Mouse (Mus musculus) forebrain, embryonic 15.5 days (tissue): ENCODE data around the gene Fam187b. TPM values are rescaled to one million over a fixed set of nuclear protein-coding genes. Genes with fewer than 3 reads are reported as not detected.
"Not testable (repeated sequence)": the region's sequence is repeated elsewhere in the genome, so short reads cannot be mapped to it uniquely, and the experiment has no call there.

Experiments
- ATAC-seq: fragments of 200-750 bp; cut with Nextera tagmentation; replicated peaks from 2 replicates; pipeline ENCODE4 v1.8.0; 2017; ENCODE audit warnings: mild to moderate bottlenecking, moderate TSS enrichment, moderate library complexity
- H3K27ac ChIP-seq: fragments of 300-500 bp; sonication (generic); replicated peaks from 2 replicates; pipeline ENCODE4 v1.5.1; 2015; ENCODE audit warnings: mild to moderate bottlenecking, inconsistent platforms
- H3K27me3 ChIP-seq: fragments of 300-500 bp; sonication (generic); 2 replicates; pipeline ENCODE4 v1.6.1; 2015; ENCODE audit warnings: inconsistent platforms
- H3K36me3 ChIP-seq: fragments of 300-500 bp; sonication (generic); 2 replicates; pipeline ENCODE4 v1.6.1; 2015; ENCODE audit warnings: mild to moderate bottlenecking, inconsistent platforms
- H3K4me1 ChIP-seq: fragments of 300-500 bp; sonication (generic); 2 replicates; pipeline ENCODE4 v1.6.1; 2015; ENCODE audit warnings: inconsistent platforms
- H3K4me2 ChIP-seq: fragments of 300-500 bp; sonication (generic); replicated peaks from 2 replicates; pipeline ENCODE4 v1.6.1; 2015; ENCODE audit warnings: mild to moderate bottlenecking, inconsistent platforms
- H3K4me3 ChIP-seq: fragments of 300-500 bp; sonication (generic); 2 replicates; pipeline ENCODE4 v1.5.1; 2015; ENCODE audit warnings: mild to moderate bottlenecking, inconsistent platforms
- H3K9ac ChIP-seq: fragments of 300-500 bp; sonication (generic); replicated peaks from 2 replicates; pipeline ENCODE4 v1.6.1; 2015; ENCODE audit warnings: mild to moderate bottlenecking, inconsistent platforms
- H3K9me3 ChIP-seq: fragments of 300-500 bp; sonication (generic); 2 replicates; pipeline ENCODE4 v1.6.1; 2016; ENCODE audit warnings: inconsistent platforms
- WGBS: fragments of 180-500 bp; shearing (Covaris S2); methylation state at CpG from one replicate; pipeline ENCODE4 v1.1.7; 2015; ENCODE audit warnings: mixed read lengths; 5-methylcytosine and 5-hydroxymethylcytosine counted together
- polyA plus RNA-seq: library from polyadenylated mRNA; unstranded; fragments of >200 nt; fragmentation: Nextera tagmentation; extraction: Ambion mirVana; gene quantifications from 2 replicates; pipeline ENCODE4 v1.2.1, GENCODE M21; 2015

Fam187b gene
- polyA plus RNA-seq = 0.34 and 0.62 TPM in 2 replicates

DNA sequence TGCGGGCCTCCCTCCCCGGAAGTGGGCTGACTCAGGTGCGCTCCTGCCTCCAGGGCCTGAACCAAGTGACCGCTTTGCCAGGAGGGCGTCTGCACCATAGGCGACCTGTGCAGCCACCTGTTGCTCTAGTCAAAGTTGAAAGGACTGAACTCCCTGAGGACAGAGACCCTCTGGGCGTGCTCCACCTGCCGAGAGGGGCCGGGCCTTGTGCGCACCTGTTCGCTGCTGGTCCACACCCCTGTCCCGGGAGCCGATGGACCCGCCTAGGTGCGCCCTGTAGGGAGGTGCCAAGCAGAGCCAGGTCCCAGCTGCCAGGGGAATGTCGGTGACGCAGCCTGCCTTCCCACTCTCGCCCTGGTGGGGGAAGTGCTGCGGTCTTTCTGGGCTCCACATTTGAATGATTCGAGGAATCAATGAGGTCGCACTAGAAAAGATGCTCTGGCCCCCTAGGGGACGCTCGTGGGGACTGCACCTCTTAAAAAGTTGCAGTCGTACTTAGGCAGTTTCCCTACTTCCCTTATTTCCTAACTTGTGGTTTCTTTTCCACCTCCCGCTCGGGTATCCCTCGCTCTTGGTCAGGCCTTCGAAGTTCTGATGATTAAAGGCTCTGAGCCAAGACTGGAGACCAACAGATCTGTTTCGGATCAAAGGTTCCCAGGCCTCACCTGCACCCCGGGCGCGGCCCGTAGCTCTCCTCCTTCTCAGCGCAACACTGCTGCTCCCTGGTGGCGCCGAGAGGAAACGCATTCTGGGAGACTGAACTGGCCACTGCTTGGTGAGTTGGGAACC, at the start of gene Fam187b:
Gene Fam187b, plus strand, starts transcription at position 290 of the 789 bp plus-strand sequence.
- Histone ChIP-seq H3K36me3 (no peaks in the 10 kb centered on the region), H3K27me3 (peaks cover 11% of the 10 kb centered on the region), H3K4me3 (peak within 1 kb of the TSS; percentile 38), H3K27ac (no peak within 1 kb of the TSS), H3K9me3 (no peaks in the 10 kb centered on the region), H3K4me1 (peaks cover 14% of the 10 kb centered on the region), H3K4me2 (peak within 1 kb of the TSS; percentile 63), H3K9ac (peak within 1 kb of the TSS; percentile 33)
- peak; percentile 83 for ATAC-seq
- WGBS = under 1% methylated on average over 37 of the region's 37 CpGs

GRCm38 (mm10) chr7:30924071-30924470, 49.5 kb upstream of the Fam187b start:
- H3K4me3 ChIP-seq = no peak overlapping the region
- no peaks in the 10 kb centered on the region for H3K27me3 ChIP-seq
- no peak for ATAC-seq
- H3K4me1 ChIP-seq = no peaks in the 10 kb centered on the region
- H3K27ac ChIP-seq = no peak overlapping the region
- no peak overlapping the region for H3K4me2 ChIP-seq
- no peaks in the 10 kb centered on the region for H3K36me3 ChIP-seq
- H3K9ac ChIP-seq = no peak overlapping the region
- H3K9me3 ChIP-seq = no peaks in the 10 kb centered on the region
- 73% methylated on average over 3 of the region's 3 CpGs for WGBS

DNA sequence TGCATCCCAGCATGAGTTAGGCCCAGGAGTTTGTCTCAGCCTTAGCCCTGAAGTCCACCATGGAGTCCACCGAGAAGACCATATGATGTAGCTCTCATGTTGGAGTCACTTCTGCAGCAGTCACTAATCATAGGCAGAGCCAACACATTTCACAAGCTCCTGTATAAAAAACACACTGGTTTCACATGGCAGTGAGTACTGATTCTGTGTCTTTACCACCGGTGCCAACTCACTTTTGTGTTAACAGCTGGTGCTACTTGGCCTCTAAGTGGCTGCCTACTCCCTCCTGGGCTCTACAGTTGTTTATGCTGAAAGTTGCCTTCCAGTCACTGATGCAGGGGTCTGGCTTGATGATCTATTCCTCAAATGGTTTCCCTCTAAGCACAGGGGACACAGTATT, 49.0 kb upstream of the Fam187b start, which contains the start of gene Hamp2:
Gene Hamp2, minus strand, starts transcription at position 101 of the 400 bp plus-strand sequence.
- not testable (repeated sequence) for H3K9ac ChIP-seq, H3K9me3 ChIP-seq, H3K36me3 ChIP-seq, H3K4me1 ChIP-seq, H3K27ac ChIP-seq, H3K4me2 ChIP-seq, ATAC-seq, H3K4me3 ChIP-seq, H3K27me3 ChIP-seq
- WGBS = 76% methylated on average over 2 of the region's 2 CpGs

- H3K4me3 ChIP-seq, H3K9me3 ChIP-seq, H3K4me2 ChIP-seq, H3K9ac ChIP-seq, H3K36me3 ChIP-seq, H3K27me3 ChIP-seq, H3K27ac ChIP-seq, H3K4me1 ChIP-seq, ATAC-seq: not testable (repeated sequence)
- 77% methylated on average over 6 of the region's 6 CpGs for WGBS
Observed at GRCm38 (mm10) chr7:30935422-30936099, 38.0 kb upstream of the Fam187b start.

GRCm38 (mm10) chr7:30940070-30940469, 33.5 kb upstream of the Fam187b start:
- H3K27ac ChIP-seq, H3K9me3 ChIP-seq, ATAC-seq, H3K4me3 ChIP-seq, H3K27me3 ChIP-seq, H3K9ac ChIP-seq, H3K4me2 ChIP-seq, H3K4me1 ChIP-seq, H3K36me3 ChIP-seq: not testable (repeated sequence)
- 87% methylated on average over 1 of the region's 1 CpGs for WGBS

DNA sequence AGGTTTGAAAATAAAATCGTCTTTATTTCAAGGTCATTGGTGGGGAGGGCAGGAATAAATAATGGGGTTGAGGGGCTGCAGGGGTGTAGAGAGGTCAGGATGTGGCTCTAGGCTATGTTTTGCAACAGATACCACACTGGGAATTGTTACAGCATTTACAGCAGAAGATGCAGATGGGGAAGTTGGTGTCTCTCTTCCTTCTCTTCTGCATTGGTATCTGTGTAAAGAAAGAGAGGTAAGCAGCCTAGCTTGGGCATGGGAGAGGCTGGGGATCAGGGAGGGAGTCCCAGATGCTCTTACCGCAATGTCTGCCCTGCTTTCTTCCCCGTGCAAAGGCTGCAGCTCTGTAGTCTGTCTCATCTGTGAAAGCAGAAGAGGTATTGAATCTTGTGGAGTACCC, 31.2 kb upstream of the Fam187b start:
- H3K4me2 ChIP-seq, H3K4me3 ChIP-seq, H3K9ac ChIP-seq, H3K9me3 ChIP-seq, H3K27me3 ChIP-seq, H3K27ac ChIP-seq, H3K4me1 ChIP-seq, ATAC-seq: not testable (repeated sequence)
- peaks cover 13% of the 10 kb centered on the region; the same call in 1 of the 2 replicates for H3K36me3 ChIP-seq
- WGBS = 59% methylated on average over 3 of the region's 3 CpGs

DNA sequence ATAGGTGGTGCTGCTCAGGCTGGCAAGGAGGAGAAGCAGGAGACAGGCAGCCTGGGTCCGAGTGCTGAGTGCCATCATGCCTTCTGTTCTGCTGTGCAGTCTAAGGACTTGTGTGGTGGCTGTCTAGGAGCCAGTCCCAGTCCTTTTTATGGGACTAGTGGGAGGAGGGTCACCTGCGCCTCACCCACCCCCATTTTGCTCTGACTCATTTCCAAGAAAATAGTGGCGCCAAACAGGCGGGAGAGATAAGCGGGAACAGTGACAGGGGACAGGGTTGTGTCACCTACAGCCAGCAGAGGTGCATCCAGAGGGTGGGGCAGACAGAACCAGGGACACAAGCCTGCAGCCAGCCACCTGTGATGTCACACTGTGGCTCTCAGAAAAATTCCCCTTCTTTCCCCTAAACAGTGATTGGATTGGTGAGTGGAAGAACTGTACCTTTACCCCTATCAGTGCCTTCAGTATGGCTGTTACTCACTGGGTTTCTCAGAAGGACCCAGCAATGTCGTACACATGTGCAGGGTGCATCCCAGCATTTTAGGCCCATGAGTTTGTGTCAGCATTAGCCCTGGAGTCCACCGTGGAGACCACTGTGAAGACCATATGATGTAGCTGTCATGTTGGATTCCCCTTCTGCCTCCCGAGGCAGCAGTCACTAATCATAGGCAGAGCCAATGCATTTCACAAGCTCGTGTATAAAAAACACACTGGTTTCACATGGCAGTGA, 29.5 kb upstream of the Fam187b start, which contains the start of gene Hamp:
Gene Hamp, minus strand, starts transcription at position 124 of the 727 bp plus-strand sequence.
- WGBS = 71% methylated on average over 9 of the region's 9 CpGs
- H3K4me3 ChIP-seq = no peak within 1 kb of the TSS
- H3K9me3 ChIP-seq = no peaks in the 10 kb centered on the region
- no peaks in the 10 kb centered on the region for H3K27me3 ChIP-seq
- H3K36me3 ChIP-seq = peaks cover 21% of the 10 kb centered on the region
- H3K4me1 ChIP-seq = no peaks in the 10 kb centered on the region
- ATAC-seq = no peak
- no peak within 1 kb of the TSS for H3K4me2 ChIP-seq
- no peak within 1 kb of the TSS for H3K9ac ChIP-seq
- no peak within 1 kb of the TSS for H3K27ac ChIP-seq

DNA sequence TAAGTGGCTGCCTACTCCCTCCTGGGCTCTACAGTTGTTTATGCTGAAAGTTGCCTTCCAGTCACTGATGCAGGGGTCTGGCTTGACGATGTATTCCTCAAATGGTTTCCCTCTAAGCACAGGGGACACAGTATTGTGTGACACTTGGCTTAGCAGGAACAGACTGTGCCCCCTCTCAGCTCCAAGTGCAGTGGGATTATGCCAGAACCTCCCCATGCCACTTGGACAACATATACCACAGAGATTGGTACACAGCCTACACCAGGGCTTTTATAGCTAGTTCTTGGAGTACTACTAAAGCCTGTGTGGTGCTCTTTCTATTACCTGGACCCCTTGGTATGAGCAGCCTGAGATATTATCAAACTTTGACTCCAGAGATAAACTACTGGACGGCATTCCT, 28.9 kb upstream of the Fam187b start:
- H3K36me3 ChIP-seq = peaks cover 27% of the 10 kb centered on the region
- not testable (repeated sequence) for H3K9me3 ChIP-seq, ATAC-seq, H3K4me1 ChIP-seq, H3K27ac ChIP-seq, H3K9ac ChIP-seq, H3K4me3 ChIP-seq, H3K27me3 ChIP-seq, H3K4me2 ChIP-seq
- 81% methylated on average over 2 of the region's 2 CpGs for WGBS

DNA sequence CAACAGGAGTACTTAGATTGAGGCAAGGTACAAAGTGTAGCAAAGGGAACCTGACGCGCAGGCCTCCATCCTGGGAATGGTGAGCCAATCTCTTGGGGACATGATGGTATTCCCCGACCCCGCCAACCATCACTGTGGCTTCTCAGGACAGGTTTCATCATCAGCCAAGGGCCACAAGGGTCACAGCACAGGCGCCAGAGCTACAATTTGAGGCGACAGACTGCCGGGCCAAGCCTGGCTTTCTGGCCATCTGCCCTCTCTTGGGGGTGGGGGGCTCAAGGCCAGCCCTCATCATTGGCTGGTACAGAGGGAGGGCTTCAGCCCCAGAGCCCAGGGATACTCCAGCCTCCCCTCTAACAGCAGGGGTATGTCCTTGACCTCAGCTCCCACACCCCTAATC, 28.1 kb upstream of the Fam187b start:
- not testable (repeated sequence) for H3K4me1 ChIP-seq, H3K27ac ChIP-seq, H3K9me3 ChIP-seq, H3K4me2 ChIP-seq, H3K27me3 ChIP-seq, H3K4me3 ChIP-seq, H3K9ac ChIP-seq
- WGBS = 93% methylated on average over 7 of the region's 7 CpGs
- H3K36me3 ChIP-seq = peaks cover 33% of the 10 kb centered on the region
- 0 out of 2 replicates have a peak, but pooled peaks have one; percentile 11 for ATAC-seq

- H3K9me3 ChIP-seq = no peaks in the 10 kb centered on the region
- H3K4me1 ChIP-seq = no peaks in the 10 kb centered on the region
- no peak overlapping the region for H3K9ac ChIP-seq
- 0 out of 2 replicates have a peak, but pooled peaks have one; percentile 26 for ATAC-seq
- no peak overlapping the region for H3K4me2 ChIP-seq
- peaks cover 37% of the 10 kb centered on the region for H3K36me3 ChIP-seq
- WGBS = 97% methylated on average over 7 of the region's 7 CpGs
- no peak overlapping the region for H3K4me3 ChIP-seq
- no peak overlapping the region for H3K27ac ChIP-seq
- H3K27me3 ChIP-seq = no peaks in the 10 kb centered on the region
Observed at GRCm38 (mm10) chr7:30945876-30946275, 27.7 kb upstream of the Fam187b start.

- ATAC-seq, H3K27ac ChIP-seq, H3K4me2 ChIP-seq, H3K4me1 ChIP-seq, H3K9me3 ChIP-seq, H3K4me3 ChIP-seq, H3K27me3 ChIP-seq, H3K9ac ChIP-seq: not testable (repeated sequence)
- WGBS = 91% methylated on average over 3 of the region's 3 CpGs
- H3K36me3 ChIP-seq = peaks cover 73% of the 10 kb centered on the region
Observed at GRCm38 (mm10) chr7:30949902-30950301, 23.7 kb upstream of the Fam187b start.
